ENCODE assay signal across 23 mouse cellular contexts in the genomic region with DNA sequence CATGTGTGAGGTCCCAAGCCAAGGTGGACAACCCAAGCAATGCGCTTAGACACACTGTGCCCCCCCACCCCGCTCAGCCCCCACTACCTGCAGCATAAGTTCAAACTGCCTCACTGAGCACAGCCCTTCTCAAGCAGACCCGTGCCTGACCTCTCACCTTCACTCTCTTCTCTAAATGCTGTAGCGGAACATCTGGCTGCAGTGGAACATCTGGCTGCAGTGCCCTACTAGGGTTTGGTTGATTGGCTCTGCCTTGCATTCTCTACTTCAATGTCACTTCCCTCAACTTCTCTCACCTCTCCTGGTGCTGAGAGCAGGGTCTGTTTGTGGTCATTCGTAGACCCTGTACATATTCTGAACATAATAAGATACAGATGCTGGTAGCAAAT.
"Had no signal": no experiment of that assay in that cellular context is flagged by ENCODE, and none has a peak within 500 bp of the region (broad histone marks: within the 10 kb centered on the region; RNA-seq: fewer than 3 reads in every experiment).

No protein-coding gene starts in this region.

- H3K27me3 ChIP-seq: heart, embryonic 12.5 days; hindbrain, embryonic 12.5 days; intestine, embryonic 15.5 days; limb, embryonic 12.5 days had no signal

- H3K9me3 ChIP-seq: heart, embryonic 10.5 days; heart, embryonic 12.5 days; hindbrain, embryonic 10.5 days; hindbrain, embryonic 12.5 days; intestine, embryonic 15.5 days; limb, embryonic 10.5 days; limb, embryonic 12.5 days had no signal

- H3K9ac ChIP-seq: heart, embryonic 12.5 days; hindbrain, embryonic 12.5 days; hindbrain, embryonic 14.5 days; intestine, embryonic 15.5 days; limb, embryonic 12.5 days had no signal

- H3K27ac ChIP-seq: heart, embryonic 10.5 days; hindbrain, embryonic 10.5 days; hindbrain, embryonic 12.5 days; hindbrain, embryonic 14.5 days; intestine, embryonic 15.5 days; layer of hippocampus, adult 2 months; left cerebral cortex, adult 2 months; limb, embryonic 10.5 days; limb, embryonic 12.5 days had no signal

- ATAC-seq: hindbrain, embryonic 16.5 days; inflammation-experienced regulatory T-cells, adult 6 months; intestine, embryonic 15.5 days; intestine, postnatal 0 days had no signal

- DNase-seq: gastrocnemius, postnatal 14 days; gastrocnemius, postnatal 36 days; heart, postnatal 10 days; heart, postnatal 4 days; kidney, adult 18-20 months; kidney, adult 8-10 months; kidney, postnatal 10 days; kidney, postnatal 25 days; kidney, postnatal 4 days; liver had no signal

- H3K4me1 ChIP-seq: hindbrain, embryonic 10.5 days; hindbrain, embryonic 12.5 days; intestine, embryonic 15.5 days; limb, embryonic 12.5 days had no signal

- H3K4me2 ChIP-seq: heart, embryonic 12.5 days; hindbrain, embryonic 12.5 days; hindbrain, embryonic 14.5 days; intestine, embryonic 15.5 days; limb, embryonic 12.5 days had no signal

- H3K36me3 ChIP-seq: heart, embryonic 10.5 days; heart, embryonic 12.5 days; hindbrain, embryonic 10.5 days; hindbrain, embryonic 12.5 days; intestine, embryonic 15.5 days; limb, embryonic 10.5 days; limb, embryonic 12.5 days had no signal

- H3K4me3 ChIP-seq: heart, embryonic 10.5 days; heart, embryonic 12.5 days; hindbrain, embryonic 10.5 days; hindbrain, embryonic 12.5 days; intestine, embryonic 15.5 days; layer of hippocampus, adult 2 months; left cerebral cortex, adult 2 months; limb, embryonic 10.5 days; limb, embryonic 12.5 days had no signal
